Mouse (Mus musculus) neural tube, embryonic 14.5 days (tissue): Measurements from ENCODE around the gene Xdh. TPM values are rescaled to one million over a fixed set of nuclear protein-coding genes. Genes with fewer than 3 reads are reported as not detected.
A peak's percentile ranks its signal among the peaks of the same experiment; 100 is the strongest.

Experiments used
- ATAC-seq: fragments of 200-750 bp; cut with Nextera tagmentation; 2 replicates; pipeline ENCODE4 v1.8.0; 2017; ENCODE audit warnings: low read depth, mild to moderate bottlenecking, moderate TSS enrichment, moderate library complexity
- H3K27ac ChIP-seq: fragments of 300-500 bp; sonication (generic); 2 replicates; pipeline ENCODE4 v1.5.1; 2014; ENCODE audit warnings: low read depth, mild to moderate bottlenecking, control low read depth, low read length, moderate library complexity, mixed read lengths
- H3K27me3 ChIP-seq: fragments of 300-500 bp; sonication (generic); 2 replicates; pipeline ENCODE4 v1.6.1; 2014; ENCODE audit warnings: low read length; ENCODE audit not compliant: control insufficient read depth, insufficient read depth
- H3K36me3 ChIP-seq: fragments of 300-500 bp; sonication (generic); 2 replicates; pipeline ENCODE4 v1.6.1; 2014; ENCODE audit warnings: low read length, mixed read lengths; ENCODE audit not compliant: control insufficient read depth, insufficient read depth
- H3K4me1 ChIP-seq: fragments of 300-500 bp; sonication (generic); 2 replicates; pipeline ENCODE4 v1.6.1; 2014; ENCODE audit warnings: low read length; ENCODE audit not compliant: control insufficient read depth, insufficient read depth
- H3K4me2 ChIP-seq: fragments of 300-500 bp; sonication (generic); 2 replicates; pipeline ENCODE4 v1.6.1; 2014; ENCODE audit warnings: mild to moderate bottlenecking, low read depth, low read length, control low read depth
- H3K4me3 ChIP-seq: fragments of 300-500 bp; sonication (generic); 2 replicates; pipeline ENCODE4 v1.5.1; 2014; ENCODE audit warnings: low read depth, low read length, control low read depth, mixed read lengths
- H3K9ac ChIP-seq: fragments of 300-500 bp; sonication (generic); replicated peaks from 2 replicates; pipeline ENCODE4 v1.6.1; 2014; ENCODE audit warnings: low read depth, mild to moderate bottlenecking, control low read depth, low read length, mixed read lengths
- H3K9me3 ChIP-seq: fragments of 300-500 bp; sonication (generic); 2 replicates; pipeline ENCODE4 v1.6.1; 2016; ENCODE audit warnings: low read length; ENCODE audit not compliant: control insufficient read depth
- WGBS: fragments of 180-500 bp; shearing (Covaris S2); extraction: QIAGEN DNeasy Blood & Tissue Kit; methylation state at CpG from one replicate; pipeline ENCODE4 v1.1.7; 2014; 5-methylcytosine and 5-hydroxymethylcytosine counted together
- polyA plus RNA-seq: library from polyadenylated mRNA; unstranded; fragments of >200 nt; fragmentation: Nextera tagmentation; extraction: Ambion mirVana; gene quantifications from 2 replicates; pipeline ENCODE4 v1.2.1, GENCODE M21; 2014

The Xdh gene
- polyA plus RNA-seq, 1 experiment from 2014 or later = 0.42 TPM

DNA sequence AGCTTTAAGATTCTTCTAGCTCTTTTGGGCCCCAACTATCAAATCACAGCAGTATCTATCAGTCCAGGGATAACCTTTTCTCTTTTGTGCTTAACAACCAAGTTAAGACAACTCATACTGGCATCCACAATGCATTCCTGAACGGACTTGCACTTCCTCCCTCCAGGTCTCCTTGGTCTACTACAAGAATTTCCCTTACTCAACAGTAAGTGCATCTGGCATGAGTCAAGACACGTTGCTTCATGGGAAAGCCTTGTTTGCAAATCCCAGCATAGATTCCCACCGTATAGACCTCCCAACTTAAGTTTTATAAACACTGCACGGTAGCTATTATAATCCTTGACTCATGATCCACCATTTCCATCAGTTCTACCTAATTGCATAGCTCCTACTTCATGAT, 16.4 kb downstream of the Xdh start:
- Histone ChIP-seq H3K4me3 (no peak overlapping the region), H3K4me1 (no peaks in the 10 kb centered on the region), H3K27ac (no peak overlapping the region), H3K9me3 (no peaks in the 10 kb centered on the region), H3K27me3 (no peaks in the 10 kb centered on the region), H3K9ac (no peak overlapping the region), H3K4me2 (no peak overlapping the region), H3K36me3 (no peaks in the 10 kb centered on the region)
- 91% methylated on average over 4 of the region's 4 CpGs for whole genome bisulfite sequencing
- no peak for ATAC-seq

- 87% methylated on average over 4 of the region's 4 CpGs for WGBS
- H3K27me3 ChIP-seq = no peaks in the 10 kb centered on the region
- no peaks in the 10 kb centered on the region for H3K36me3 ChIP-seq
- no peak overlapping the region for H3K27ac ChIP-seq
- no peak for ATAC-seq
- no peaks in the 10 kb centered on the region for H3K9me3 ChIP-seq
- H3K9ac ChIP-seq = no peak overlapping the region
- no peak overlapping the region for H3K4me2 ChIP-seq
- no peak overlapping the region for H3K4me3 ChIP-seq
- no peaks in the 10 kb centered on the region for H3K4me1 ChIP-seq
Measured at GRCm38 (mm10) chr17:73932497-73933059, 17.4 kb downstream of the Xdh start.

DNA sequence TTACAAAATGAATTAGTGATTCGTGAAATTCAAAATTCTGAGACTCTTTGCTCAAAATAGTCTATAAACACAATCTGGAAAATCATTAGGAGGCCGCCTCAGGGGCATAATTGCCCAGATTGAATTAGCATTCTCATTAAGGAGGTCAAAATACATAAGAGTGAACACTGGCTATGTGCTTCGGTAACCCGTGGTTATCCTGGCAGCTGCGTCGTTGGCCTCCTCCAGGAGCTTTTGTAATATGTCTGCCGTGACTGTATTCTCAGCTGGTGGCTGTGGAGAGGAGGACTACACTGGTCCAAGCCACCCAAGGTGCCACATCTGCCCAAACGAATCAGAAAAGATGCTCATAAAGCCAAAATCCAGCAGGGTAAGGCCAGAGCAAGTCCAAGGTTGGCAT, 30.5 kb downstream of the Xdh start:
- H3K4me3 ChIP-seq = no peak overlapping the region
- no peaks in the 10 kb centered on the region for H3K27me3 ChIP-seq
- no peaks in the 10 kb centered on the region for H3K4me1 ChIP-seq
- H3K9me3 ChIP-seq = no peaks in the 10 kb centered on the region
- H3K4me2 ChIP-seq = no peak overlapping the region
- H3K9ac ChIP-seq = no peak overlapping the region
- ATAC-seq = 0 out of 2 replicates have a peak, but pooled peaks have one; percentile 14
- H3K36me3 ChIP-seq = no peaks in the 10 kb centered on the region
- no peak overlapping the region for H3K27ac ChIP-seq
- 55% methylated on average over 8 of the region's 8 CpGs for WGBS

DNA sequence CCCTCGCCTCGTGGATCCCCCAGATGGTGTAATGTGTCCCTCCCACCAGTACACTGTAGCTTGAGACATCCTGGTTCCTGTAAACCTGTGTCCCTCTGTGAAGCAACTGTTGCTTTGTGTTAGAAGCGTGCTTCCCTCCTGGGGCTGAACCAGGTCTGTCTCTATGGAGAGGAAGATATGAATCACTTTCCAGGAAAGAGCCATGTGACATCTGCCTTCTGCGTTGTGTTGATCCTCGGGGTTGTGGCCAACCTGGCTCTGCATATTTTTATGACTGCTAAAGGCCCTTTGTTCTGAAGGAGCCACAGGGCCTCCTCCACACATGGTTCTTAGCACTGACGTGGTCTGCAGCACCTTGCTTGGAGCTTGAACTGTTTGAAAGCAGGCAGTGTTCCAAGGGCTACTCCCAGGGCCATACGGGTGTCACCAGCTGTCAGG, 31.0 kb downstream of the Xdh start:
- no peak overlapping the region for H3K4me3 ChIP-seq
- H3K4me2 ChIP-seq = no peak overlapping the region
- peak; percentile 11; the same call in 1 of the 2 replicates for ATAC-seq
- no peak overlapping the region for H3K27ac ChIP-seq
- no peaks in the 10 kb centered on the region for H3K4me1 ChIP-seq
- H3K9me3 ChIP-seq = no peaks in the 10 kb centered on the region
- no peaks in the 10 kb centered on the region for H3K27me3 ChIP-seq
- 61% methylated on average over 7 of the region's 7 CpGs for WGBS
- H3K9ac ChIP-seq = no peak overlapping the region
- no peaks in the 10 kb centered on the region for H3K36me3 ChIP-seq

DNA sequence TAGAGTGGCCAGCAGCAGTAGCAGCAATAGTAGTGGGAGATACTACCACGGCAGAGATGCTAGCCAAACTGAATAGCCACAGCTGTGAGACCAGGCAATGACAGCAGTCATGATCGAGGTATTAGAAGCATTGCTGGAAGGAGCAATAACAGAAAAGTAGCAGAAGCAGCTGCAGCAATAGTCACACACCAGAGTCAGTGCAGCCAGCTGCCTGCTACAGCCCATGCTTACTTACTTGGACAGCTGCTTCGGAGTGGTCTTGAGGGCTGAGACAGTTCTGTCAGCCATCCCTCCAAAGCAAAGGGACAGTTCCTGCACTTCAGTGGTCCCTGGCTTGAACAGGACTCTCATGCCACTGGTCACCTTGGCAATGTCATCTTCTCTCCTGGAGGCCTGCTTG, 31.9 kb downstream of the Xdh start:
- no peaks in the 10 kb centered on the region for H3K36me3 ChIP-seq
- no peak overlapping the region for H3K4me2 ChIP-seq
- no peaks in the 10 kb centered on the region for H3K27me3 ChIP-seq
- no peaks in the 10 kb centered on the region for H3K9me3 ChIP-seq
- WGBS = 88% methylated on average over 3 of the region's 3 CpGs
- no peak overlapping the region for H3K4me3 ChIP-seq
- H3K4me1 ChIP-seq = no peaks in the 10 kb centered on the region
- H3K27ac ChIP-seq = no peak overlapping the region
- no peak overlapping the region for H3K9ac ChIP-seq
- no peak for ATAC-seq

DNA sequence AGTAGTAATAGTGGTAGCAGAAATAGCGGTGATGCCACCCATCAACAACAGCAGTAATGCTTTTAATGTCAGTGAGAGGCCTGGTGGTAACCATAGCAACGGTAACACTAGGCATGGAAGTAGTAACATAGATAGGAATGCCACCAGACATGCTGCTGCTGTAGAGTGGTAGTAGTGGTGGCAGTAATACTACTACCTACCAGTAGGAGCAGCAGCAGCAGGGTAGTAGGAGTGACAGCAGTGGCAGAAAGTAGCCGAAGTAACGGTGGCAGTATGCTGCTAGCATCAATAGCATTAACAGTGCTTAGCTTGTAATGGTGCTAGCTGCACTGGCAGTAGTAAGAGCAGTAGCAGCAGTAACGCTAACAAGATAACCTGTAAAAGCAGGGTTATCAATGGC, 32.3 kb downstream of the Xdh start:
- Histone ChIP-seq H3K4me3 (no peak overlapping the region), H3K4me1 (no peaks in the 10 kb centered on the region), H3K27me3 (no peaks in the 10 kb centered on the region), H3K9me3 (no peaks in the 10 kb centered on the region), H3K27ac (no peak overlapping the region), H3K9ac (no peak overlapping the region), H3K4me2 (no peak overlapping the region), H3K36me3 (no peaks in the 10 kb centered on the region)
- no peak for ATAC-seq
- WGBS = 88% methylated on average over 5 of the region's 5 CpGs

DNA sequence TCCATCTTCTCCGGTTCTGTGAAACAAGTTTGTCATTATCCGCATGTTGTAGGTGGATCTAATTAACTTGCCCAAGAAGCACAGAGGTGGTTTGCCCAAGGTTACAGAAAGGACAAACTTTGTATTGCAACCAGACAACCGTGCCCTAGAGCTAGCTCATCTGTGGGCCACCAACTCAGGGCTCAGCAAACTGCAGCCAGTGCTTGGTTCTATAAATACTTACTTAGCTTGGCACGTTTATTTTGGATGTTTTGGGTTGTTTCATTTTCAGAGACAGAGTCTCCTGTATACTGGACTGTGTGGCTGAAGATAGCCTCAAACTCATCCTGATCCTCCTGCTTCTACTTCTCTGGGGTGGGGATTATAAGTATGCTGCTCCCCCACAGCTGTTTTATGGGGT, 35.3 kb downstream of the Xdh start:
- Histone ChIP-seq H3K9ac (no peak overlapping the region), H3K9me3 (no peaks in the 10 kb centered on the region), H3K4me2 (no peak overlapping the region), H3K4me3 (no peak overlapping the region), H3K27me3 (no peaks in the 10 kb centered on the region), H3K36me3 (no peaks in the 10 kb centered on the region), H3K27ac (no peak overlapping the region), H3K4me1 (no peaks in the 10 kb centered on the region)
- 79% methylated on average over 4 of the region's 4 CpGs for whole genome bisulfite sequencing
- ATAC-seq = no peak

DNA sequence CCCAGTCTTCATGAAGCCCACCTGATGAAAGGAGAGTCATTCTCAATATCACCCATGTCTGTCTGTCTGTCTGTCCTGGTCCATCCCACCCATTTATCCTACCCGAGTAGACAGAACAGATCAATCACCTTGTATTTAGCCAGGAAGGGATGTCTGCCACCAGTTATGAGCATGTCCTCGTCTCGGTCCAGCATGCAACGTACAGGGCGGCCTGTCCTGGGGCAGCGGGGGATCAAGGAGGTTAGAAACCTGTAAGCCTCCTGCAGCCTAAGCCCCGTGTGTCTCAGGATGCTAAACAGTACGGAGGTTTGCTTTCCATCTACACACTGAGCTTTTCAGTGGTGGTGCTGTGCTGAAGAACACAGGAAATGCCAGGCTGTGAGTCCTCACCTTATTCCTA, 43.9 kb downstream of the Xdh start:
- WGBS = 88% methylated on average over 8 of the region's 8 CpGs
- no peak overlapping the region for H3K4me2 ChIP-seq
- H3K9me3 ChIP-seq = no peaks in the 10 kb centered on the region
- no peak overlapping the region for H3K4me3 ChIP-seq
- no peaks in the 10 kb centered on the region for H3K27me3 ChIP-seq
- H3K27ac ChIP-seq = no peak overlapping the region
- no peaks in the 10 kb centered on the region for H3K36me3 ChIP-seq
- no peak for ATAC-seq
- no peak overlapping the region for H3K9ac ChIP-seq
- H3K4me1 ChIP-seq = no peaks in the 10 kb centered on the region

- no peak for ATAC-seq
- no peaks in the 10 kb centered on the region for H3K36me3 ChIP-seq
- H3K4me2 ChIP-seq = no peak overlapping the region
- H3K9ac ChIP-seq = no peak overlapping the region
- no peaks in the 10 kb centered on the region for H3K9me3 ChIP-seq
- no peak overlapping the region for H3K4me3 ChIP-seq
- H3K27ac ChIP-seq = no peak overlapping the region
- H3K4me1 ChIP-seq = no peaks in the 10 kb centered on the region
- 87% methylated on average over 7 of the region's 7 CpGs for WGBS
- no peaks in the 10 kb centered on the region for H3K27me3 ChIP-seq
Measured at GRCm38 (mm10) chr17:73905043-73905750, 44.8 kb downstream of the Xdh start.
